ENCODE assay signal across 9 mouse cellular contexts in the genomic region with DNA sequence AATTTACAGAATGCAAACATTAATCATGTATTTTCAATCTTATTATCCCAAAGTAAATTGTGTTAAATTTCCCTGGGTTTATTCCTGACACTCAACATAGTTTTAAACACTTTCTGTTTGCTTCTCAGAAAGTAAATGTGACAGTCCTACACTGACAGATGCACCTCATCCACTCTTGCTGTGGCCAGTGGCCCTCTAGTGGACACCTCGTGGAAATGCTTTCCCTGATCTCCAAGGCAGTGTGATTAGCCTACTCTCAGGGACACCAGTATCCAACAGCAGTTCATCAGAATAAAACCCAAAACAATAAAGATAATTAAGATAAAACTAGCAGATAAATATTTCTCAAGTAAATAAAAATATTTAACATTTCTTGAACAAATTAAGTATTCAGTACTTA.
A peak's percentile ranks its signal among the peaks of the same experiment; 100 is the strongest.
DNase-seq lines count a peak whose midpoint lies in the region; ATAC-seq and TF ChIP-seq lines count a peak whose summit lies in the region.
"Had no signal": no experiment of that assay in that cellular context is flagged by ENCODE, and none has a peak within 500 bp of the region (broad histone marks: within the 10 kb centered on the region; RNA-seq: fewer than 3 reads in every experiment).

No protein-coding gene starts in this region.

- peak; percentile 79; the same call in 1 of the 2 replicates for ATAC-seq in hindbrain, embryonic 13.5 days (ENCODE audit: low FRiP score)
- ATAC-seq in limb, embryonic 14.5 days (ENCODE audit: low FRiP score, low read depth), result peak; percentile 62; the same call in 1 of the 2 replicates
- ATAC-seq in midbrain, embryonic 14.5 days (ENCODE audit: low FRiP score, low TSS enrichment), result peak; percentile 62; the same call in 1 of the 2 replicates

- H3K4me3 ChIP-seq in embryonic fibroblast, embryonic 13.5 days (ENCODE audit: insufficient read depth, low read length), result no peak overlapping the region
- no peak overlapping the region for H3K4me3 ChIP-seq in hindbrain, embryonic 13.5 days
- no peak overlapping the region for H3K4me3 ChIP-seq in limb, embryonic 14.5 days (replicated peaks; ENCODE audit: low read length)
- H3K4me3 ChIP-seq in midbrain, embryonic 14.5 days (replicated peaks; ENCODE audit: low read depth, low read length), result no peak overlapping the region
- H3K4me3 ChIP-seq: erythroblast, embryonic 14.5 days had no signal

- H3K9me3 ChIP-seq in hindbrain, embryonic 13.5 days, result no peaks in the 10 kb centered on the region
- H3K9me3 ChIP-seq in limb, embryonic 14.5 days (ENCODE audit: control insufficient read depth, low read length), result no peaks in the 10 kb centered on the region
- no peaks in the 10 kb centered on the region for H3K9me3 ChIP-seq in midbrain, embryonic 14.5 days (ENCODE audit: control insufficient read depth, low read length)

- H3K4me2 ChIP-seq in hindbrain, embryonic 13.5 days, result no peak overlapping the region
- no peak overlapping the region for H3K4me2 ChIP-seq in limb, embryonic 14.5 days (replicated peaks; ENCODE audit: low read depth, low read length, severe bottlenecking)
- H3K4me2 ChIP-seq in midbrain, embryonic 14.5 days (ENCODE audit: low read length), result no peak overlapping the region

- no peaks in the 10 kb centered on the region for H3K36me3 ChIP-seq in hindbrain, embryonic 13.5 days
- no peaks in the 10 kb centered on the region for H3K36me3 ChIP-seq in limb, embryonic 14.5 days (ENCODE audit: control insufficient read depth, insufficient read depth, low read length)
- H3K36me3 ChIP-seq in midbrain, embryonic 14.5 days (ENCODE audit: control insufficient read depth, insufficient read depth, low read length), result no peaks in the 10 kb centered on the region

- peak; percentile 90; the same call in 1 of the 2 replicates for TF ChIP-seq CTCF in embryonic fibroblast, embryonic 13.5 days (IDR thresholded peaks at IDR 0.05; ENCODE audit: borderline replicate concordance, insufficient read depth, low read length)

- DNase-seq in right cerebral cortex, adult 2 months (ENCODE audit: low spot score in 2 of 2), result peak; percentile 18 to 39
- no peak for DNase-seq in right cerebral cortex, postnatal 36 days (ENCODE audit: low spot score in 2 of 2)
- DNase-seq in adrenal gland, postnatal 25 days, result peak; percentile 34
- DNase-seq in limb, embryonic 14.5 days (ENCODE audit: low spot score), result peak; percentile 50
- DNase-seq in midbrain, embryonic 14.5 days, result peak; percentile 81
- DNase-seq in thymus, postnatal 14 days, result peak; percentile 42

- H3K4me1 ChIP-seq in embryonic fibroblast, embryonic 13.5 days (ENCODE audit: control insufficient read depth, insufficient read depth, low read length), result no peaks in the 10 kb centered on the region
- H3K4me1 ChIP-seq in hindbrain, embryonic 13.5 days (replicated peaks), result no peaks in the 10 kb centered on the region
- no peaks in the 10 kb centered on the region for H3K4me1 ChIP-seq in limb, embryonic 14.5 days (ENCODE audit: control insufficient read depth, insufficient read depth, low read length)
- H3K4me1 ChIP-seq in midbrain, embryonic 14.5 days (ENCODE audit: control insufficient read depth, insufficient read depth, low read length), result no peaks in the 10 kb centered on the region

- H3K9ac ChIP-seq in hindbrain, embryonic 13.5 days, result no peak overlapping the region
- H3K9ac ChIP-seq in limb, embryonic 14.5 days (ENCODE audit: low read depth, low read length, severe bottlenecking), result no peak overlapping the region
- no peak overlapping the region for H3K9ac ChIP-seq in midbrain, embryonic 14.5 days (replicated peaks; ENCODE audit: low read length)

- no peak overlapping the region for H3K27ac ChIP-seq in embryonic fibroblast, embryonic 13.5 days (ENCODE audit: insufficient read depth, low read length)
- H3K27ac ChIP-seq in hindbrain, embryonic 13.5 days, result no peak overlapping the region
- no peak overlapping the region for H3K27ac ChIP-seq in limb, embryonic 14.5 days (replicated peaks; ENCODE audit: low read depth, low read length)
- no peak overlapping the region for H3K27ac ChIP-seq in midbrain, embryonic 14.5 days (replicated peaks; ENCODE audit: low read depth, low read length)

- TF ChIP-seq POLR2A in embryonic fibroblast, embryonic 13.5 days (IDR thresholded peaks at IDR 0.05; ENCODE audit: low read depth, low read length), result no peak
- no peak for TF ChIP-seq POLR2A in limb, embryonic 14.5 days (IDR thresholded peaks at IDR 0.05; ENCODE audit: borderline replicate concordance, extremely low read depth, insufficient read depth, insufficient read length)

- no peaks in the 10 kb centered on the region for H3K27me3 ChIP-seq in hindbrain, embryonic 13.5 days
- no peaks in the 10 kb centered on the region for H3K27me3 ChIP-seq in limb, embryonic 14.5 days (ENCODE audit: control insufficient read depth, insufficient read depth, low read length)
- H3K27me3 ChIP-seq in midbrain, embryonic 14.5 days (ENCODE audit: control insufficient read depth, insufficient read depth, low read length), result no peaks in the 10 kb centered on the region

- WGBS in hindbrain, embryonic 13.5 days, result 2% methylated on average over 1 of the region's 1 CpGs
- 2% methylated on average over 1 of the region's 1 CpGs for WGBS in limb, embryonic 14.5 days
- 2% methylated on average over 1 of the region's 1 CpGs for WGBS in midbrain, embryonic 14.5 days

Comparison
In these comparisons a context has a peak if more than half of its experiments do, and no peak if none do; other contexts are left out.
1. DNase-seq: peak in right cerebral cortex, adult 2 months (2 of 2), adrenal gland, postnatal 25 days (single experiment), limb, embryonic 14.5 days (single experiment), midbrain, embryonic 14.5 days (single experiment) and thymus, postnatal 14 days (single experiment); none in right cerebral cortex, postnatal 36 days (0 of 2).
2. Peak in every context shown above with its lines, with median percentiles within 50 percentile points of each other: ATAC-seq.